Mouse (Mus musculus): ENCODE measurements at regions not wholly inside any gene's neighbourhood (a gene's known extent, or its start where the extent isn't known, plus 50 kb on each side); places are given as distances from the start of the nearest gene placed in this dataset.
"Not testable (repeated sequence)": the region's sequence is repeated elsewhere in the genome, so short reads cannot be mapped to it uniquely, and the experiment has no call there.

GRCm38 (mm10) chr17:76703823-76704222 lies 1152.1 kb upstream of the Fam98a start:
- no peak for DNase-seq (ENCODE audit: low spot score)

- DNase-seq (ENCODE audit: low spot score) = no peak
These were observed 1144.5 kb upstream of the Fam98a start for GRCm38 (mm10) chr17:76696219-76696618.

GRCm38 (mm10) chr17:76658056-76658455 lies 1106.3 kb upstream of the Fam98a start:
- no peak for DNase-seq (ENCODE audit: low spot score)

- no peak for DNase-seq (ENCODE audit: low spot score)
These were observed 1074.2 kb upstream of the Fam98a start for GRCm38 (mm10) chr17:76625976-76626375.

- DNase-seq (ENCODE audit: low spot score) = peak; percentile 4
These were observed 1053.5 kb upstream of the Fam98a start for GRCm38 (mm10) chr17:76605237-76605636.

- DNase-seq (ENCODE audit: low spot score) = no peak
These were observed 1026.6 kb upstream of the Fam98a start for GRCm38 (mm10) chr17:76578323-76578722.

GRCm38 (mm10) chr17:76559725-76560124 lies 1008.0 kb upstream of the Fam98a start:
- no peak for DNase-seq (ENCODE audit: low spot score)

GRCm38 (mm10) chr17:76545566-76545965 lies 993.8 kb upstream of the Fam98a start:
- no peak for DNase-seq (ENCODE audit: low spot score)

- no peak for DNase-seq (ENCODE audit: low spot score)
These were observed 984.0 kb upstream of the Fam98a start for GRCm38 (mm10) chr17:76535772-76536171.

GRCm38 (mm10) chr17:76501732-76502131 lies 950.0 kb upstream of the Fam98a start:
- no peak for DNase-seq (ENCODE audit: low spot score)

GRCm38 (mm10) chr17:76500446-76500845 lies 948.7 kb upstream of the Fam98a start:
- no peak for DNase-seq (ENCODE audit: low spot score)

- DNase-seq (ENCODE audit: low spot score) = not testable (repeated sequence)
These were observed 948.2 kb upstream of the Fam98a start for GRCm38 (mm10) chr17:76499981-76500380.

GRCm38 (mm10) chr17:76487347-76487746 lies 935.6 kb upstream of the Fam98a start:
- no peak for DNase-seq (ENCODE audit: low spot score)

GRCm38 (mm10) chr17:76484130-76484529 lies 932.4 kb upstream of the Fam98a start:
- no peak for DNase-seq (ENCODE audit: low spot score)

- no peak for DNase-seq (ENCODE audit: low spot score)
These were observed 899.6 kb upstream of the Fam98a start for GRCm38 (mm10) chr17:76451296-76451834.

Measured in left cerebral cortex, adult 11 months (tissue).